Mouse (Mus musculus) lung, embryonic 15.5 days (tissue): Measurements from ENCODE around the gene Fgfr1op. TPM values are rescaled to one million over a fixed set of nuclear protein-coding genes. Genes with fewer than 3 reads are reported as not detected.

Source experiments
- polyA plus RNA-seq: library from polyadenylated mRNA; unstranded; fragments of >200 nt; fragmentation: Nextera tagmentation; extraction: Ambion mirVana; gene quantifications from 2 replicates; pipeline ENCODE4 v1.2.1, GENCODE M21; 2015

Gene Fgfr1op
- polyA plus RNA-seq, 1 experiment from 2014 or later: 35.9 TPM

Other genes starting within 250 kb of the Fgfr1op start
- gene Tagap, start 239.5 kb upstream of the Fgfr1op start, polyA plus RNA-seq: 0.64 and 0.84 TPM in 2 replicates
- 47.6 and 55.2 TPM in 2 replicates for gene Rsph3a, start 219.9 kb upstream of the Fgfr1op start, polyA plus RNA-seq
- gene Gm49673, start 17.7 kb upstream of the Fgfr1op start, polyA plus RNA-seq: 0.21 and 0.65 TPM in 2 replicates
- 37.3 and 37.5 TPM in 2 replicates for gene Rnaset2a, start 17.4 kb upstream of the Fgfr1op start, polyA plus RNA-seq
- not detected in 2 replicates for gene Ccr6, start 70.5 kb downstream of the Fgfr1op start, polyA plus RNA-seq
- gene Mpc1, start 117.4 kb downstream of the Fgfr1op start, polyA plus RNA-seq: 176 and 180 TPM in 2 replicates
- gene Sft2d1, start 145.6 kb downstream of the Fgfr1op start, polyA plus RNA-seq: 75.8 and 79.9 TPM in 2 replicates
- 1.7 TPM in 2 replicates for gene Prr18, start 172.0 kb downstream of the Fgfr1op start, polyA plus RNA-seq
- gene T2, start 190.5 kb downstream of the Fgfr1op start, polyA plus RNA-seq: 0.26 and 0.68 TPM in 2 replicates